Mouse (Mus musculus) lung, adult 2 months (tissue): ENCODE measurements at regions not wholly inside any gene's neighbourhood (a gene's known extent, or its start where the extent isn't known, plus 50 kb on each side); places are given as distances from the start of the nearest gene placed in this dataset.
A peak's percentile ranks its signal among the peaks of the same experiment; 100 is the strongest.

ENCODE experiments used
- DNase-seq: peaks from one replicate; pipeline ENCODE4 v3.0.0; 2022
- H3K4me1 ChIP-seq: fragments of 200-500 bp; 2 replicates; pipeline ENCODE4 v1.6.1; 2011; ENCODE audit warnings: low read length; ENCODE audit not compliant: control insufficient read depth, insufficient read depth
- H3K4me3 ChIP-seq: fragments of 200-500 bp; replicated peaks from 2 replicates; pipeline ENCODE3; 2011; ENCODE audit warnings: low read depth, mild to moderate bottlenecking, control low read depth, low read length; ENCODE audit errors: extremely low read depth
- CTCF ChIP-seq: fragments of 200-500 bp; IDR thresholded peaks from 2 replicates; pipeline ENCODE4 v1.5.1; 2011; ENCODE audit warnings: mild to moderate bottlenecking, low read length, control low read depth; ENCODE audit not compliant: insufficient read depth
- POLR2A ChIP-seq: fragments of 200-500 bp; IDR thresholded peaks from 2 replicates; pipeline ENCODE4 v1.6.1; 2011; ENCODE audit warnings: low read depth, mild to moderate bottlenecking, control low read depth, low read length, borderline replicate concordance; ENCODE audit errors: extremely low read depth
- WGBS: fragments of 180-500 bp; shearing (Covaris S2); methylation state at CpG from one replicate; pipeline ENCODE4 v1.1.7; 2018; 5-methylcytosine and 5-hydroxymethylcytosine counted together

GRCm38 (mm10) chr10:17522026-17522541, 200.9 kb upstream of the Cited2 start:
- 26% methylated on average over 5 of the region's 5 CpGs for WGBS
- Histone ChIP-seq H3K4me3 (peak overlapping the region; percentile 5), H3K4me1 (no peaks in the 10 kb centered on the region)
- TF ChIP-seq CTCF, result no peak
- TF ChIP-seq POLR2A, result no peak
- DNase-seq, result no peak

GRCm38 (mm10) chr10:17523558-17524328, 199.3 kb upstream of the Cited2 start:
- no peak for DNase-seq
- 61% methylated on average over 6 of the region's 6 CpGs for WGBS
- TF ChIP-seq CTCF (no peak), POLR2A (no peak)

GRCm38 (mm10) chr10:17527151-17527737, 195.8 kb upstream of the Cited2 start:
- DNase-seq, result no peak
- Histone ChIP-seq H3K4me1 (peaks cover 6% of the 10 kb centered on the region), H3K4me3 (no peak overlapping the region)
- TF ChIP-seq POLR2A (no peak), CTCF (no peak)
- WGBS, result 56% methylated on average over 4 of the region's 4 CpGs

More at GRCm38 (mm10) chr10:17523558-17524328, 199.3 kb upstream of the Cited2 start:
- H3K4me1 ChIP-seq, result peaks cover 4% of the 10 kb centered on the region
- H3K4me3 ChIP-seq, result no peak overlapping the region

- DNase-seq, result no peak
- TF ChIP-seq CTCF (no peak), POLR2A (no peak)
These were observed 194.9 kb upstream of the Cited2 start for GRCm38 (mm10) chr10:17528116-17528515.

GRCm38 (mm10) chr10:17528846-17529245, 194.2 kb upstream of the Cited2 start:
- TF ChIP-seq POLR2A, result no peak
- no peak for TF ChIP-seq CTCF
- 66% methylated on average over 6 of the region's 6 CpGs for WGBS
- peaks cover 9% of the 10 kb centered on the region for H3K4me1 ChIP-seq
- DNase-seq, result no peak
- no peak overlapping the region for H3K4me3 ChIP-seq

More at GRCm38 (mm10) chr10:17528116-17528515, 194.9 kb upstream of the Cited2 start:
- WGBS, result 15% methylated on average over 2 of the region's 2 CpGs
- no peak overlapping the region for H3K4me3 ChIP-seq
- H3K4me1 ChIP-seq, result peaks cover 8% of the 10 kb centered on the region

GRCm38 (mm10) chr10:17529851-17530509, 193.0 kb upstream of the Cited2 start:
- Histone ChIP-seq H3K4me3 (no peak overlapping the region), H3K4me1 (peaks cover 9% of the 10 kb centered on the region)
- no peak for TF ChIP-seq POLR2A
- TF ChIP-seq CTCF, result no peak
- 58% methylated on average over 4 of the region's 4 CpGs for WGBS
- DNase-seq, result no peak

GRCm38 (mm10) chr10:17531021-17531420, 192.0 kb upstream of the Cited2 start:
- TF ChIP-seq POLR2A (no peak), CTCF (no peak)
- 38% methylated on average over 3 of the region's 3 CpGs for WGBS
- Histone ChIP-seq H3K4me3 (no peak overlapping the region), H3K4me1 (peaks cover 9% of the 10 kb centered on the region)
- no peak for DNase-seq

- Histone ChIP-seq H3K4me1 (peaks cover 4% of the 10 kb centered on the region; the same call in 1 of the 2 replicates), H3K4me3 (no peak overlapping the region)
- no peak for TF ChIP-seq CTCF
- no peak for TF ChIP-seq POLR2A
- WGBS, result 82% methylated on average over 6 of the region's 6 CpGs
- no peak for DNase-seq
These were observed 184.0 kb upstream of the Cited2 start for GRCm38 (mm10) chr10:17538944-17539533.
